Mouse (Mus musculus) embryonic fibroblast, embryonic 13.5 days (primary cell): ENCODE results near the gene Slc5a11. TPM values are rescaled to one million over a fixed set of nuclear protein-coding genes. Genes with fewer than 3 reads are reported as not detected.

Source experiments
- H3K27ac ChIP-seq: 2 replicates; pipeline ENCODE4 v1.5.1; 2012; ENCODE audit warnings: low read length, control low read depth, inconsistent platforms; ENCODE audit not compliant: insufficient read depth
- H3K4me1 ChIP-seq: 2 replicates; pipeline ENCODE4 v1.6.1; 2011; ENCODE audit warnings: low read length; ENCODE audit not compliant: control insufficient read depth, insufficient read depth
- H3K4me3 ChIP-seq: 2 replicates; pipeline ENCODE4 v1.5.1; 2011; ENCODE audit warnings: mild to moderate bottlenecking, control low read depth, low read length; ENCODE audit not compliant: insufficient read depth
- CTCF ChIP-seq: IDR thresholded peaks from 2 replicates; pipeline ENCODE4 v1.5.1; 2011; ENCODE audit warnings: mild to moderate bottlenecking, control low read depth, low read length, moderate library complexity, borderline replicate concordance; ENCODE audit not compliant: insufficient read depth
- POLR2A ChIP-seq: IDR thresholded peaks from 2 replicates; pipeline ENCODE4 v1.6.1; 2011; ENCODE audit warnings: low read depth, mild to moderate bottlenecking, control low read depth, low read length, moderate library complexity
- polyA plus RNA-seq: library from polyadenylated mRNA; stranded (reverse); fragments of >200 nt; gene quantifications from 2 replicates; pipeline ENCODE4 v1.2.4, GENCODE M21; 2011; ENCODE audit warnings: low read depth; ENCODE audit not compliant: missing spikeins, insufficient read length

Gene Slc5a11
- polyA plus RNA-seq, 1 experiment = not detected

GRCm38 (mm10) chr7:123211461-123211860 is 3.1 kb upstream of the Slc5a11 start:
- H3K27ac ChIP-seq = no peak overlapping the region
- no peak overlapping the region for H3K4me3 ChIP-seq
- no peaks in the 10 kb centered on the region for H3K4me1 ChIP-seq
- TF ChIP-seq CTCF = no peak
- no peak for TF ChIP-seq POLR2A

- Histone ChIP-seq H3K4me3 (no peak overlapping the region), H3K4me1 (no peaks in the 10 kb centered on the region), H3K27ac (no peak overlapping the region)
- TF ChIP-seq CTCF = no peak
- TF ChIP-seq POLR2A = no peak
These were observed 2.3 kb upstream of the Slc5a11 start for GRCm38 (mm10) chr7:123212316-123212715.

- Histone ChIP-seq H3K27ac (no peak overlapping the region), H3K4me1 (no peaks in the 10 kb centered on the region), H3K4me3 (no peak overlapping the region)
- no peak for TF ChIP-seq CTCF
- TF ChIP-seq POLR2A = no peak
These were observed 558 bp downstream of the Slc5a11 start for GRCm38 (mm10) chr7:123215138-123215537.

GRCm38 (mm10) chr7:123217448-123218354 is 3.1 kb downstream of the Slc5a11 start:
- Histone ChIP-seq H3K4me3 (no peak overlapping the region), H3K27ac (no peak overlapping the region), H3K4me1 (no peaks in the 10 kb centered on the region)
- TF ChIP-seq POLR2A = no peak

- no peak overlapping the region for H3K27ac ChIP-seq
- H3K4me3 ChIP-seq = no peak overlapping the region
- TF ChIP-seq CTCF (no peak), POLR2A (no peak)
- H3K4me1 ChIP-seq = no peaks in the 10 kb centered on the region
These were observed 4.0 kb downstream of the Slc5a11 start for GRCm38 (mm10) chr7:123218620-123219019.

GRCm38 (mm10) chr7:123219781-123220632 is 5.4 kb downstream of the Slc5a11 start:
- Histone ChIP-seq H3K27ac (no peak overlapping the region), H3K4me3 (no peak overlapping the region), H3K4me1 (no peaks in the 10 kb centered on the region)
- TF ChIP-seq CTCF = no peak
- TF ChIP-seq POLR2A = no peak

GRCm38 (mm10) chr7:123220633-123220942 is 6.0 kb downstream of the Slc5a11 start:
- Histone ChIP-seq H3K4me1 (no peaks in the 10 kb centered on the region), H3K4me3 (no peak overlapping the region), H3K27ac (no peak overlapping the region)
- no peak for TF ChIP-seq POLR2A
- TF ChIP-seq CTCF = no peak

GRCm38 (mm10) chr7:123224076-123224475 is 9.5 kb downstream of the Slc5a11 start:
- Histone ChIP-seq H3K4me1 (no peaks in the 10 kb centered on the region), H3K4me3 (no peak overlapping the region), H3K27ac (no peak overlapping the region)
- TF ChIP-seq CTCF = no peak
- TF ChIP-seq POLR2A = no peak

GRCm38 (mm10) chr7:123225159-123225558 is 10.6 kb downstream of the Slc5a11 start:
- H3K4me1 ChIP-seq = no peaks in the 10 kb centered on the region
- no peak overlapping the region for H3K4me3 ChIP-seq
- no peak for TF ChIP-seq CTCF
- no peak for TF ChIP-seq POLR2A
- no peak overlapping the region for H3K27ac ChIP-seq

GRCm38 (mm10) chr7:123235449-123235848 is 20.9 kb downstream of the Slc5a11 start:
- H3K4me1 ChIP-seq = no peaks in the 10 kb centered on the region
- TF ChIP-seq CTCF = no peak
- TF ChIP-seq POLR2A = no peak
- H3K27ac ChIP-seq = no peak overlapping the region

More at GRCm38 (mm10) chr7:123235449-123235848, 20.9 kb downstream of the Slc5a11 start:
- H3K4me3 ChIP-seq = no peak overlapping the region
